Mouse (Mus musculus): ENCODE results near the gene Prdm5. TPM values are rescaled to one million over a fixed set of nuclear protein-coding genes. Genes with fewer than 3 reads are reported as not detected.

Gene Prdm5
- polyA plus RNA-seq, 1 experiment from 2014 or later = 17.9 TPM

GRCm38 (mm10) chr6:65765752-65766397 lies 12.9 kb upstream of the Prdm5 start:
- Histone ChIP-seq H3K36me3 (ENCODE audit: control insufficient read depth, insufficient read depth) (no peaks in the 10 kb centered on the region), H3K4me1 (ENCODE audit: control insufficient read depth, insufficient read depth, low read length) (no peaks in the 10 kb centered on the region), H3K9ac (ENCODE audit: low read length) (no peak overlapping the region), H3K27me3 (ENCODE audit: control insufficient read depth, insufficient read depth, low read length) (no peaks in the 10 kb centered on the region), H3K4me2 (ENCODE audit: low read depth, low read length) (no peak overlapping the region), H3K4me3 (ENCODE audit: low read length) (no peak overlapping the region), H3K27ac (ENCODE audit: low read length) (no peak overlapping the region), H3K9me3 (replicated peaks; ENCODE audit: control insufficient read depth, low read length) (no peaks in the 10 kb centered on the region)
- no peak for ATAC-seq (replicated peaks; ENCODE audit: extremely low read depth, insufficient read depth, low FRiP score)
- WGBS = 85% methylated on average over 13 of the region's 13 CpGs

- H3K9ac ChIP-seq (ENCODE audit: low read length) = no peak overlapping the region
- no peak overlapping the region for H3K27ac ChIP-seq (ENCODE audit: low read length)
- H3K4me3 ChIP-seq (ENCODE audit: low read length) = no peak overlapping the region
- no peak overlapping the region for H3K4me2 ChIP-seq (ENCODE audit: low read depth, low read length)
- no peaks in the 10 kb centered on the region for H3K36me3 ChIP-seq (ENCODE audit: control insufficient read depth, insufficient read depth)
- WGBS = 89% methylated on average over 5 of the region's 5 CpGs
- ATAC-seq (replicated peaks; ENCODE audit: extremely low read depth, insufficient read depth, low FRiP score) = no peak
- no peaks in the 10 kb centered on the region for H3K9me3 ChIP-seq (replicated peaks; ENCODE audit: control insufficient read depth, low read length)
- no peaks in the 10 kb centered on the region for H3K27me3 ChIP-seq (ENCODE audit: control insufficient read depth, insufficient read depth, low read length)
- H3K4me1 ChIP-seq (ENCODE audit: control insufficient read depth, insufficient read depth, low read length) = no peaks in the 10 kb centered on the region
These were observed 10.9 kb upstream of the Prdm5 start for GRCm38 (mm10) chr6:65767911-65768310.

- Histone ChIP-seq H3K9me3 (replicated peaks; ENCODE audit: control insufficient read depth, low read length) (no peaks in the 10 kb centered on the region), H3K27me3 (ENCODE audit: control insufficient read depth, insufficient read depth, low read length) (no peaks in the 10 kb centered on the region), H3K4me2 (ENCODE audit: low read depth, low read length) (no peak overlapping the region), H3K36me3 (ENCODE audit: control insufficient read depth, insufficient read depth) (no peaks in the 10 kb centered on the region), H3K9ac (ENCODE audit: low read length) (no peak overlapping the region), H3K27ac (ENCODE audit: low read length) (no peak overlapping the region), H3K4me1 (ENCODE audit: control insufficient read depth, insufficient read depth, low read length) (peaks cover 4% of the 10 kb centered on the region), H3K4me3 (ENCODE audit: low read length) (no peak overlapping the region)
- WGBS = 84% methylated on average over 4 of the region's 4 CpGs
- no peak for ATAC-seq (replicated peaks; ENCODE audit: extremely low read depth, insufficient read depth, low FRiP score)
These were observed 5.2 kb upstream of the Prdm5 start for GRCm38 (mm10) chr6:65773566-65773965.

- Histone ChIP-seq H3K4me1 (ENCODE audit: control insufficient read depth, insufficient read depth, low read length) (peaks cover 23% of the 10 kb centered on the region), H3K9me3 (replicated peaks; ENCODE audit: control insufficient read depth, low read length) (no peaks in the 10 kb centered on the region), H3K9ac (ENCODE audit: low read length) (peak overlapping the region; percentile 91), H3K27me3 (ENCODE audit: control insufficient read depth, insufficient read depth, low read length) (no peaks in the 10 kb centered on the region), H3K36me3 (ENCODE audit: control insufficient read depth, insufficient read depth) (no peaks in the 10 kb centered on the region), H3K27ac (ENCODE audit: low read length) (no peak overlapping the region; the same call in 1 of the 2 replicates), H3K4me2 (ENCODE audit: low read depth, low read length) (peak overlapping the region; percentile 84), H3K4me3 (ENCODE audit: low read length) (peak overlapping the region; percentile 81)
- ATAC-seq (replicated peaks; ENCODE audit: extremely low read depth, insufficient read depth, low FRiP score) = no peak
- WGBS = 89% methylated on average over 4 of the region's 4 CpGs
These were observed 973 bp downstream of the Prdm5 start for GRCm38 (mm10) chr6:65779689-65780233.

GRCm38 (mm10) chr6:65781441-65781840 lies 2.7 kb downstream of the Prdm5 start:
- no peaks in the 10 kb centered on the region for H3K36me3 ChIP-seq (ENCODE audit: control insufficient read depth, insufficient read depth)
- H3K27me3 ChIP-seq (ENCODE audit: control insufficient read depth, insufficient read depth, low read length) = no peaks in the 10 kb centered on the region
- H3K9me3 ChIP-seq (replicated peaks; ENCODE audit: control insufficient read depth, low read length) = no peaks in the 10 kb centered on the region
- H3K4me3 ChIP-seq (ENCODE audit: low read length) = no peak overlapping the region
- ATAC-seq (replicated peaks; ENCODE audit: extremely low read depth, insufficient read depth, low FRiP score) = no peak
- no peak overlapping the region for H3K27ac ChIP-seq (ENCODE audit: low read length)
- WGBS = 76% methylated on average over 7 of the region's 7 CpGs
- H3K4me2 ChIP-seq (ENCODE audit: low read depth, low read length) = no peak overlapping the region
- peaks cover 23% of the 10 kb centered on the region for H3K4me1 ChIP-seq (ENCODE audit: control insufficient read depth, insufficient read depth, low read length)
- H3K9ac ChIP-seq (ENCODE audit: low read length) = no peak overlapping the region

GRCm38 (mm10) chr6:65783670-65784069 lies 4.9 kb downstream of the Prdm5 start:
- Histone ChIP-seq H3K4me1 (ENCODE audit: control insufficient read depth, insufficient read depth, low read length) (peaks cover 18% of the 10 kb centered on the region), H3K9me3 (replicated peaks; ENCODE audit: control insufficient read depth, low read length) (no peaks in the 10 kb centered on the region), H3K36me3 (ENCODE audit: control insufficient read depth, insufficient read depth) (no peaks in the 10 kb centered on the region), H3K4me2 (ENCODE audit: low read depth, low read length) (no peak overlapping the region), H3K4me3 (ENCODE audit: low read length) (no peak overlapping the region), H3K27me3 (ENCODE audit: control insufficient read depth, insufficient read depth, low read length) (no peaks in the 10 kb centered on the region), H3K9ac (ENCODE audit: low read length) (no peak overlapping the region), H3K27ac (ENCODE audit: low read length) (no peak overlapping the region)
- whole genome bisulfite sequencing = 70% methylated on average over 1 of the region's 1 CpGs
- no peak for ATAC-seq (replicated peaks; ENCODE audit: extremely low read depth, insufficient read depth, low FRiP score)

- Histone ChIP-seq H3K4me1 (ENCODE audit: control insufficient read depth, insufficient read depth, low read length) (no peaks in the 10 kb centered on the region), H3K4me3 (ENCODE audit: low read length) (no peak overlapping the region), H3K27me3 (ENCODE audit: control insufficient read depth, insufficient read depth, low read length) (no peaks in the 10 kb centered on the region), H3K9me3 (replicated peaks; ENCODE audit: control insufficient read depth, low read length) (no peaks in the 10 kb centered on the region), H3K27ac (ENCODE audit: low read length) (no peak overlapping the region), H3K9ac (ENCODE audit: low read length) (no peak overlapping the region), H3K36me3 (ENCODE audit: control insufficient read depth, insufficient read depth) (peaks cover 7% of the 10 kb centered on the region; the same call in 1 of the 2 replicates), H3K4me2 (ENCODE audit: low read depth, low read length) (no peak overlapping the region)
- no peak for ATAC-seq (replicated peaks; ENCODE audit: extremely low read depth, insufficient read depth, low FRiP score)
- WGBS = 63% methylated on average over 2 of the region's 2 CpGs
These were observed 14.1 kb downstream of the Prdm5 start for GRCm38 (mm10) chr6:65792923-65793322.

- no peak overlapping the region for H3K4me3 ChIP-seq (ENCODE audit: low read length)
- no peaks in the 10 kb centered on the region for H3K27me3 ChIP-seq (ENCODE audit: control insufficient read depth, insufficient read depth, low read length)
- ATAC-seq (replicated peaks; ENCODE audit: extremely low read depth, insufficient read depth, low FRiP score) = no peak
- no peak overlapping the region for H3K27ac ChIP-seq (ENCODE audit: low read length)
- H3K4me1 ChIP-seq (ENCODE audit: control insufficient read depth, insufficient read depth, low read length) = no peaks in the 10 kb centered on the region
- H3K4me2 ChIP-seq (ENCODE audit: low read depth, low read length) = no peak overlapping the region
- H3K36me3 ChIP-seq (ENCODE audit: control insufficient read depth, insufficient read depth) = peaks cover 7% of the 10 kb centered on the region; the same call in 1 of the 2 replicates
- no peak overlapping the region for H3K9ac ChIP-seq (ENCODE audit: low read length)
- H3K9me3 ChIP-seq (replicated peaks; ENCODE audit: control insufficient read depth, low read length) = no peaks in the 10 kb centered on the region
- WGBS = 85% methylated on average over 3 of the region's 3 CpGs
These were observed 17.8 kb downstream of the Prdm5 start for GRCm38 (mm10) chr6:65796552-65796951.

GRCm38 (mm10) chr6:65797276-65797675 lies 18.5 kb downstream of the Prdm5 start:
- Histone ChIP-seq H3K27me3 (ENCODE audit: control insufficient read depth, insufficient read depth, low read length) (no peaks in the 10 kb centered on the region), H3K9me3 (replicated peaks; ENCODE audit: control insufficient read depth, low read length) (no peaks in the 10 kb centered on the region), H3K4me2 (ENCODE audit: low read depth, low read length) (no peak overlapping the region), H3K9ac (ENCODE audit: low read length) (no peak overlapping the region), H3K27ac (ENCODE audit: low read length) (no peak overlapping the region), H3K4me1 (ENCODE audit: control insufficient read depth, insufficient read depth, low read length) (no peaks in the 10 kb centered on the region), H3K4me3 (ENCODE audit: low read length) (no peak overlapping the region), H3K36me3 (ENCODE audit: control insufficient read depth, insufficient read depth) (peaks cover 7% of the 10 kb centered on the region; the same call in 1 of the 2 replicates)
- 82% methylated on average over 2 of the region's 2 CpGs for WGBS
- ATAC-seq (replicated peaks; ENCODE audit: extremely low read depth, insufficient read depth, low FRiP score) = no peak
